Mouse (Mus musculus) CH12.LX (cell line): ENCODE measurements around the gene Nfu1.

Experiments used
- GABPA ChIP-seq: IDR thresholded peaks from 2 replicates; pipeline ENCODE4 v1.6.1; 2012; ENCODE audit warnings: low read depth, low read length, improper control_type of control experiment, inconsistent platforms; ENCODE audit not compliant: insufficient replicate concordance
- MYC ChIP-seq: IDR thresholded peaks from 2 replicates; pipeline ENCODE4 v1.6.1; 2011; ENCODE audit warnings: low read depth, mild to moderate bottlenecking, improper control_type of control experiment, low read length

GRCm38 (mm10) chr6:86997360-86997759, 11.7 kb upstream of the Nfu1 start:
- TF ChIP-seq MYC (no peak), GABPA (no peak)
